Mouse (Mus musculus) brown adipose tissue, adult 24 weeks (tissue): ENCODE measurements around the gene Mylk. TPM values are rescaled to one million over a fixed set of nuclear protein-coding genes. Genes with fewer than 3 reads are reported as not detected.
A peak's percentile ranks its signal among the peaks of the same experiment; 100 is the strongest.

Experiments used
- H3K27ac ChIP-seq: fragments of 200-500 bp; replicated peaks from 2 replicates; pipeline ENCODE4 v1.5.1; 2012; ENCODE audit warnings: low read depth, mild to moderate bottlenecking, low read length
- H3K4me1 ChIP-seq: fragments of 200-500 bp; 2 replicates; pipeline ENCODE4 v1.6.1; 2012; ENCODE audit warnings: low read length, mixed read lengths; ENCODE audit not compliant: control insufficient read depth, insufficient read depth, insufficient read length
- H3K4me3 ChIP-seq: fragments of 200-500 bp; 2 replicates; pipeline ENCODE4 v1.5.1; 2012; ENCODE audit warnings: low read depth, mild to moderate bottlenecking, low read length, moderate library complexity; ENCODE audit not compliant: insufficient read depth
- polyA plus RNA-seq: library from polyadenylated mRNA; stranded (reverse); fragments of >200 nt; gene quantifications from 2 replicates; pipeline ENCODE4 v1.2.4, GENCODE M21; 2012; ENCODE audit not compliant: missing spikeins, insufficient read depth, insufficient read length

Mylk gene
- polyA plus RNA-seq, 1 experiment: 26.4 TPM

DNA sequence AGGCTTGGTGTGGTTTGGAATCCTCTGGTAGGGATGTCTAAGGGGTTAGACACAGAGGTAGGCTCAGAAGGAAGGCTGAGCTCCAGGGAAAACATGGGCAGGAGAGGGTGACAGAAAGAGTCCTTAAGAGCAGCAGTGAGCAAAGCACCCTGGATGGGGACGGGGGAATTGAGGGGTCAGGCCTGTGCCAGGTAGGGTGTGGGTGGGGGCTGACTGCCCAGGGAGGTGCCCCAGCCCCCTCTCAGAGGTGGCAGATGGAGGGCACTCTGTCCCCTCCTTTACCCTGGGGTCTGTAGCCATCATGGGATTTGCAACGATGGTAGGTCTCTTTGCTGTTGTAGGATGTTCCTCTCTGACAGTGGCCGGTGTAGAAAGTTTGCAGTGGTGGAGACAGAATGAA lies 201.3 kb downstream of the Mylk start:
- no peak overlapping the region for H3K4me3 ChIP-seq
- no peak overlapping the region for H3K27ac ChIP-seq
- H3K4me1 ChIP-seq: no peaks in the 10 kb centered on the region

DNA sequence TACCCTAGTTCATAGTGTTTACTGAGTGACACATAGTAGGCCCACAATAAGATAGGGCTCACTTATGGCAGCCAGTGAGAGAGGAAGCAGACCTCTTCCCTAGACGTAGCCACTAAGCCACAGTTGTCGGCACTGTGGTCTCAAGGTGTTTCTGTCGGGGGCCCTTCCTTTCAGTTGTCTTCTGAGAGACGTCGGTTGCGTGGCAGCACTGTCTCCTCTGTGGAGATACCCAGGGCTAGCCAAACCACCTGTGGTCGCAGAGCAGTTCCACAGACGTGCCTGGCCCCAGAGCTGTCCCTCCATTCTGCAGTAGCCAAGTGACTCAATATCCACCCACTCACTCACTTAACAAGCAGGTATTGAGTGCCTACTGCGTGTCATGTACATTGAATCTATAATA lies 205.9 kb downstream of the Mylk start:
- H3K27ac ChIP-seq: no peak overlapping the region
- H3K4me1 ChIP-seq: peaks cover 10% of the 10 kb centered on the region
- no peak overlapping the region for H3K4me3 ChIP-seq

DNA sequence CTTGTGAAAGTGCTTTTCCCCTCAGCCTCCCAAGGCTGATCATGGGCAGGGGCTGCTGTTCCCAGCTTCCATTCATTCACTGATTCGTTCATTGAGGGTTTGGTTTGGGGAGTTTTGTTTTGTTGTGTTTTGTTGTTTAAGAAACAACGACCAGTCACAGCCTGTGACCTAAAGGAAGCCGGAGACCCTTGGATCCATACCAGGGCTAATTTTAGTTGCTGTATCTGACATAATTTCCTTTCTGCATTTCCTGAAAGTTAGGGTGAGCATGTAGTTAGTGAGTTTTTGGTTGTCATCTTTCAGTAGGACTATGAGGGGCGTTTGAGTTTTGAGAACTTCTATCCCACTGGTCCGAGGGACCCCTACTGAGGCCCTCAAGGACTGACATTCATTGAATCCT lies 207.2 kb downstream of the Mylk start:
- peaks cover 10% of the 10 kb centered on the region for H3K4me1 ChIP-seq
- H3K27ac ChIP-seq: peak overlapping the region; percentile 99
- H3K4me3 ChIP-seq: 0 out of 2 replicates have a peak overlapping the region, but pooled peaks have one; percentile 4

DNA sequence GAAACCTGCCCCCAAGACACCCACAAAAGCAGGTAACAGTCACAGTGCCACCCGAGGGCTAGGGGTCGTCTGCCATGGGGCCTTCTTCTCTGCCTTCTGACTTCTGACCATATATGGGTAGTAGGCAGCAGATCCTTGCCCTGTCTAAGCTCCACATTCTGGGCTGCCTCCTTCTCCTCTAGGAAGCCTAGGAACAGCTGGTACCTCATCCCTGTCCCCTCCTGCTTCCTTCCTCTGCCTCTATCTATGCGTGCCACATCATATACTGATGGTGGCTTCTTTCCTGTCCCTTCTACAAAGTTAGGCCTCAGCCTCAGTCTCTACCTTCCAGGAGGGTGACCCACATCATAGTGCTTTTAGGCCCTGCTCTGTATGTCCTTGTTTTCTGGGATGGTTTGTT lies 207.8 kb downstream of the Mylk start:
- H3K4me3 ChIP-seq: 0 out of 2 replicates have a peak overlapping the region, but pooled peaks have one; percentile 4
- H3K4me1 ChIP-seq: peaks cover 10% of the 10 kb centered on the region
- H3K27ac ChIP-seq: peak overlapping the region; percentile 99

DNA sequence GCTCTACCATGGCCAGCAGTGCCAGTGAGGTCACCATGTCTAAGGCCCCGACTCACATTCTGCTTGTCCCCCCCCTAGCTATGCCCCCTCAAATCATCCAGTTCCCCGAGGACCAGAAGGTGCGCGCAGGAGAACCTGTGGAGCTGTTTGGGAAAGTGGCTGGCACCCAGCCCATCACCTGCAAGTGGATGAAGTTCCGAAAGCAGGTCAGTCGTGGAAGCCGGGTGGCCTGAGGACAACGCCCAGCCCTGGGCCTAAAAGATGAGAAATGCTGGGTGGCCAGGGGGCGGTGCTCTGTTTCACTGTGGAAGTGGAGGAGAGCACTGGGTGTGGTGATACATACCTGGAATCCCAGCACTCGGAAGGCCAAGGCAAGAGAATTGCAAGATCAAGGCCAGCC lies 208.5 kb downstream of the Mylk start:
- Histone ChIP-seq H3K4me1 (peaks cover 13% of the 10 kb centered on the region), H3K4me3 (no peak overlapping the region), H3K27ac (peak overlapping the region; percentile 99; the same call in 1 of the 2 replicates)

DNA sequence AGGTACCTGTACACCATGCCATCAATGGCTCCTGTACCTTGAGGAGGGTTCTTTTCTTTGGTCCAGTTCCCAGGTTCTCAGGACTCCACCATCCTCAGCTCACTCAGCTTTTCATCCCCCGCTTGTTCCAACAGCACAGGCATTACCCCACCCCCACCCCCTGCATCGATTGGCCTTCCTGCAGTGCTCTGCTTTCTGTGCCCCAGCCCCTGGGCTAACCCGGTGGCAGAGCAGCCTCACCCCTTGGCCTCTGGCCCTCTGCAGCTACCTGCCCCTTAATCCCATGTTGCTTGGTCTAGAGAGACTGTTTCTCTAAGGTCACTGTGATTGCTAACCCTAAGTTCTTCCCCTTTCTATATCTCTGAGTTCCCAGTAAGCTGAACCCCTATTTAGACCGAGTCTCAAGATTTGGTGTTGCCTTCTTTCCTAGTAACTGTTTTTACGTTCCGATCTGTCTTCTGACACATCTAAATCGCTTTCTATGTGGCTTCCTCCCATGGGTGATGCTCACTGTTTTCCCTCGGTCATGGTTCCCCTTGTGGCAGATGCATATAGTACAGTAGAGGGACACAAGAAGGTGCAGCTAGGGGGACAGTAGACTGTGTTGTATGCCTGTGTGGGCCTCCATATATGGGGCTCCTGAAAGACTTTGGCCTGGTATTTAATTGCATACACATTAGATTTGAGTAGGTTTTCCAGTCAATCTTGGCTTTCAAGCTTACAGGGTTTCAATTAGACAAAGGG lies 212.6 kb downstream of the Mylk start:
- Histone ChIP-seq H3K27ac (peak overlapping the region; percentile 65), H3K4me3 (no peak overlapping the region), H3K4me1 (peaks cover 27% of the 10 kb centered on the region)

DNA sequence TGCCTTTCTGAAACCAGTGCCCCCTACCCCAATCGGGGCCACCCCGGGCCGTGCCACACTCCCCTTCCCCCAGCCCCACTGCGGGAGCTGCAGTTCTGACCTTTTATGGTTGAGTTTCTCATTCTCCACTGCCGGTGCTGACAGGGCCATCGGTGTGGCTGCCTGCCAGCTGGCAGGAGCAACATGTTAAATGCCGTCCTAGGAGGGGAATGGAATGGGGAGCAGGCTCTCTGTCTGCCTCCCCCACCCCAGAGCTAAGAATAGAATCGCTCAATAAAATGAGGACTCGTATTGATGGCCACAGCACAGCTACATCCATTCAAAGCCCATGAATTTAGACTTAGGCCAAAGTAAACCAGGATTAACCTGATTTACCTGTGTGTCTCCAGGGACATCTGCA lies 213.7 kb downstream of the Mylk start:
- Histone ChIP-seq H3K4me3 (no peak overlapping the region), H3K4me1 (peaks cover 23% of the 10 kb centered on the region), H3K27ac (peak overlapping the region; percentile 66)

DNA sequence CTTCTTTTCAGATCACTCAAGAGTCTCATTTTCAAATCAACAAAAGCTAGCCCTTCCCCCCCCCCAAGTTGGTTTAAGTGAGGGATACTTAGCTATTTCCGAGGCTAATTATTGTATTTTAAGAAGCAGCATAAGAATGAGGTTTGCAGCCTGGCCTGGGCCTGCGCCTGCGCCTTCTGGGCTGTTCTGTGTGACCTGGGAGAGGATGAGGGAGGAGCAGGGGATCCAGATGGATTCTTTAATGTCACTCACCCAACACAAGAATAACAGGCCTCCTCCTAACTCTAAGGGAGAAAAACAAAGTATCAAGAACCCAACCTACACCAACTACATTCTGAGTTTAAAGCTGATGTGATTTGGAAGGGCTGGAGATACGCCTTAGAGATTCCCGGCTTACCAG lies 214.3 kb downstream of the Mylk start:
- Histone ChIP-seq H3K4me1 (peaks cover 23% of the 10 kb centered on the region), H3K4me3 (no peak overlapping the region), H3K27ac (peak overlapping the region; percentile 66)

DNA sequence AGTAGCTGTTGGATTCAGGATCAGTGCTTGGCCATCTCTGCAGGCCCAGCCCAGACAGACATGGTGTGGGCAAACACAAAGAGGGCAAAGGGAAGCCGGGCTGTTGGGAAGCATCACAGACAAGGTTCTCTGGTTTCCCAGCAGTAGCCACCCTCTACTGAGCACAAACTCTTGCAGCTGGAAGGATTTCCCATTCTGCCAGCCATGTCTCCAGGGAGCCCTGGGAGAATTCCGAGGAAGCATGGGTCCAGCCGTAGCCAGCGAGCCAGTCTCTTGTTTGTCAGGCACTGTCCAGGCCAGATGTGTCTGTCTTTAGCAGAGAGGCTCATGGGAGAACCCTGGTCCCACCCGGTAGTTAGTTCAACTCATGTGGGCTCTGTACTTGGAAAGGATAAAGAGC lies 215.2 kb downstream of the Mylk start:
- Histone ChIP-seq H3K27ac (peak overlapping the region; percentile 66), H3K4me1 (peaks cover 23% of the 10 kb centered on the region), H3K4me3 (no peak overlapping the region)

DNA sequence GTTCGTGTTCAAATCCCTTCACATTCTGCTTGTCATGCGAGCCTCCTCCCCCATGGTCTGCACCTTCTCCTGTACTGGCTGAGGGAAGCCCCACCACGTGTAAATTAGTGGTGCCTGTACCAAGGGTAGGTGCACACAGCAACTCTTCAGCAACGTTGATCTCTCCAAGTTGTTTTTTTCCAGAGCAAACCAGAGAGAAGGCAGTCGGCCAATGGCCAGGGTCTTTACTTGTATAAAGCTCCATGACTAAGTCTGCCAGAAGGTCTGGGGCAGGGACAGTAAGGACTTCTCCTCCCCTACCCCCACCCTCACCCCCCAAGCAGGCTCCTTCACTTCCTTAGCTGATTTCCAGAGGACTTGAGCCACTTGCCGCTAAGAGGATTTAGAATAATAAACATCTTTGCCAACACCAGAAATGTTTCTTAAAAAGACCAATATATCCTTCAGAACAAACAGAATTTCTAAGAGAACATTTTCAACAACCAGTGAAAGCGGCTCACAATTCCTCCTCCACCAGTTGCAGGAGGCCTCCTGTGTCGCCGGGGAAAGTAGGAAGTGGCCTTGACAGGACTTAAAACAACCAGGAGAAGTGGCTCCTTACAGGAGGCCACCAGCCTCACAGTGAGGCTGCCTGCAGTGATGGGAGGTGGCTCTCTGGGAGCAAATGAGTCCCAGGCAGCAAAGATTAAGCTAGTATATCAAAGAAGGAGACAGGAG lies 216.0 kb downstream of the Mylk start:
- H3K4me3 ChIP-seq: no peak overlapping the region
- no peak overlapping the region; the same call in 1 of the 2 replicates for H3K27ac ChIP-seq
- peaks cover 23% of the 10 kb centered on the region for H3K4me1 ChIP-seq

DNA sequence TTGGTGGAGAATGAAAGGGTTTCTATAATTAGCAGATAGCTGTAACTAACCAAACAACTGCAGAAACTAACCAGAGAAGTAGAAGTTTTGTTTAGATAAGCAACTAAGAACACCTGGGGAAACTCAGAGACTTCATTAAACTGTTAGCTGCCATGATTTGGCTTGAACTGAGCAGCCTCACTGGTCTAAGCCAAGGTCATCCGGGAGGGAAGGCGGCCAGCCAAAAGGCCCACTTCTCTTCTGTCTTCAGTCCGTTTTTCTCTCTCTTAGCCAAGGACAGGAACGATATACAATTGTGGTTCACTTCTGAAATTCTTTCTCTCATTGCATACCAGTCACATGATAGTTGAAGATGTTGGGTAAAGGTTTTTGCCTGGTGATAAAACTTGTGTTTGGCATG lies 217.3 kb downstream of the Mylk start:
- H3K27ac ChIP-seq: no peak overlapping the region
- H3K4me3 ChIP-seq: no peak overlapping the region
- peaks cover 28% of the 10 kb centered on the region for H3K4me1 ChIP-seq

DNA sequence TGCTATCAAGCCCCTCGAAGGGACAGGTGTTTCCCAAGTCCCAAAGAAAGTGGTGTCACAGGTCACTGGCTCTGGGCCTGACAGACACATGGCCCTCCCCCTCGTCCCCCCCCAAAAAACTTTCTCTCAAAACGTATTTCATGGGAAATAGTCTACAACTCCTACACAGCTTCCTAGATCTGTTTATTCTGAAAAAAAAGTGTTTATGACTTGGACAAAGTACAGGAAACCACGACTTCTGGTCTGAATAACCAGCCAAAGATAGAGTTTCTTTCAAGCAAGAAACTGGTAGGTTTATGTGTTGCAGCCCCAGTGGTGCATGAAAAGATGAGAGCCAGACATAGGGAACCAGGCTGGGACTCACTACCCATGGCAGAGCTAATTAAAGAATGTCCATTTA lies 218.0 kb downstream of the Mylk start:
- H3K4me1 ChIP-seq: peaks cover 28% of the 10 kb centered on the region
- 0 out of 2 replicates have a peak overlapping the region, but pooled peaks have one; percentile 15 for H3K27ac ChIP-seq
- H3K4me3 ChIP-seq: no peak overlapping the region

DNA sequence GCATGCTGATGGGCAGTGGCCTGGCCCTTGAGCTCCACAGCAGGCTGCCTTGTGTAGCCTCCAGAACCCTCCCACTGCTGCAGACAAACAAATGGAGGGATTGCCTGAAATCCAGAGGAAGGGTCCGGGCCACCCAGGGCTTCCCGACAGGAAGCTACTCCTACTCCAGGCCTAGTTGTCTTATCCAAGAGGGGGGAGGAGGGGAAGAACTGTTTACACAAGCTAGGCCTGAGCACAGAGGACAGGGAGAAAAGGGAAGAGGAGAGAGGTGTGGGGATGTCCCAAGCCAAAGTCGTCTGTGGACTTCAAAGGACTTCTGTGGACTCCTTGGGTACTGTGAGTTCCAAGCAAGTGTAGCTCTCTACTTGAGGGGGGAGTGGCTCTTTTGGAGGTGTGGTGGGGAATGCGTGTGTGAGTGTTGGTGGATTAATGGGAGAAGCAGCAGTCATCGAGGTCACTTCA lies 221.6 kb downstream of the Mylk start:
- peak overlapping the region; percentile 65 for H3K27ac ChIP-seq
- H3K4me1 ChIP-seq: peaks cover 5% of the 10 kb centered on the region; the same call in 1 of the 2 replicates
- H3K4me3 ChIP-seq: no peak overlapping the region

DNA sequence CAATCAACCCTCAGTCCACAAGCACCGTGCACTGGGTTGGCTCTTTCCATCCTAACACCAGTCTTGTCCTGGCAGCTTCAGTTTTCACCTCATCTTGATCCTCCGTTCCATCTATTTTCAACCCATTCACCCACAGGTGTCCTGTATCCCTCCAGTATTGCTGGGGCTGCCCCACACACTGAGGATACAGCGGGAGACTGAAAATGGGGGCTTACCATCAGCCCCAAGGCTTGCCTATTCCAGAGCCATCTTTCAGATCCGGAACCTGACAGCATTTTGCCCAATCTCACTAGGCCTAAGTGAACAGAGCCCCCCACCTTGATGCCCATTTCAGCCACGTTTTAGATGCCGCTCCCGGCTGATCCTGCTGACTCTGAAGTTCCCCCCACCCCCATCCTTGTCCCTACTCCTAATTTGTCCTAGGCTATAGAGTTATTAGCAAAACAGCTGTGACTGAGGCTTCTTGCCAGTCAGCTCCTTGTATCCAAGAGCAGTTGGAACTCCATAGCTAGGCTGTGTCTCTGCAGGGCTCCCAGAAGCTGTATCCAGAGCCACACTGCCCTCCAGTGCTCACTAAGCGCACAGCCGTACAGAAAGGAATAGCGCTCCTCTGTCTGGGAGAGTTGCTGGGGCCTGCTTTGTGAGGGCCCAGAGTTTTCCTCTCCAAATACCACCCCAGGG lies 222.2 kb downstream of the Mylk start:
- peaks cover 5% of the 10 kb centered on the region; the same call in 1 of the 2 replicates for H3K4me1 ChIP-seq
- H3K4me3 ChIP-seq: no peak overlapping the region
- peak overlapping the region; percentile 65 for H3K27ac ChIP-seq

DNA sequence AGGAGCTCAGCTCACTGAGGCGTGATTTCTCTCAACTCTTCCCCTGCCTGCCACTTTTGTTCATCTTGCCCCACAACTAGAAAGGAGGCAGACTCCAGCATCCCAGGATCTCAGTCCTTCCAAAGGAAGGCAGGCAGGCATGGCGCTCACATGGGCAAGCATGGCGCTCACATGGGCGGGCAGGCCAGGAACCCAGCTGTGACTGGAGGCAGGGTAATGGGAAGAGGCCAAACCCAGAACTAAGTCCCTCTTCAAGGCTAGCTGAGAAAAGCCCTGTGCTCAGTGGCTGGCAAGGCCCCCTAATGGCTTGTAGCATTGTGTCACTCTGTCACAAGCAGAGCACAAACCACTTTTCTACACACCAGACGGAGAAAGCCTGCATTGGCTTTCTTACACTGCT lies 223.2 kb downstream of the Mylk start:
- H3K27ac ChIP-seq: no peak overlapping the region
- H3K4me1 ChIP-seq: peaks cover 5% of the 10 kb centered on the region; the same call in 1 of the 2 replicates
- H3K4me3 ChIP-seq: no peak overlapping the region
